Mouse (Mus musculus): Measurements from ENCODE around the gene Bglap.

GRCm38 (mm10) chr3:88425708-88426420 is 41.6 kb upstream of the Bglap start:
- TF ChIP-seq POLR2A (IDR thresholded peaks at IDR 0.05; ENCODE audit: low read depth, low read length), result no peak
- no peak for TF ChIP-seq CTCF (IDR thresholded peaks at IDR 0.05; ENCODE audit: borderline replicate concordance, insufficient read depth, low read length)

All from embryonic fibroblast, embryonic 13.5 days (primary cell).